Mouse (Mus musculus) ES-E14 (cell line): Measurements from ENCODE around the gene Pcyt1a.

Source experiments
- CHD2 ChIP-seq: IDR thresholded peaks from 2 replicates; pipeline ENCODE4 v1.6.1; 2014; ENCODE audit warnings: mild to moderate bottlenecking, low read depth, low read length, inconsistent platforms
- HCFC1 ChIP-seq: IDR thresholded peaks from 2 replicates; pipeline ENCODE4 v1.6.1; 2012; ENCODE audit warnings: low read length, inconsistent platforms, borderline replicate concordance; ENCODE audit not compliant: insufficient read depth
- MAFK ChIP-seq: IDR thresholded peaks from 2 replicates; pipeline ENCODE4 v1.6.1; 2014; ENCODE audit warnings: mild to moderate bottlenecking, low read depth, low read length, inconsistent platforms; ENCODE audit not compliant: insufficient read depth
- ZC3H11A ChIP-seq: IDR thresholded peaks from 2 replicates; pipeline ENCODE4 v1.6.1; 2012; ENCODE audit warnings: low read depth, mild to moderate bottlenecking, inconsistent platforms, low read length, borderline replicate concordance
- ZNF384 ChIP-seq: IDR thresholded peaks from 2 replicates; pipeline ENCODE4 v1.6.1; 2012; ENCODE audit warnings: low read depth, low read length, inconsistent platforms

DNA sequence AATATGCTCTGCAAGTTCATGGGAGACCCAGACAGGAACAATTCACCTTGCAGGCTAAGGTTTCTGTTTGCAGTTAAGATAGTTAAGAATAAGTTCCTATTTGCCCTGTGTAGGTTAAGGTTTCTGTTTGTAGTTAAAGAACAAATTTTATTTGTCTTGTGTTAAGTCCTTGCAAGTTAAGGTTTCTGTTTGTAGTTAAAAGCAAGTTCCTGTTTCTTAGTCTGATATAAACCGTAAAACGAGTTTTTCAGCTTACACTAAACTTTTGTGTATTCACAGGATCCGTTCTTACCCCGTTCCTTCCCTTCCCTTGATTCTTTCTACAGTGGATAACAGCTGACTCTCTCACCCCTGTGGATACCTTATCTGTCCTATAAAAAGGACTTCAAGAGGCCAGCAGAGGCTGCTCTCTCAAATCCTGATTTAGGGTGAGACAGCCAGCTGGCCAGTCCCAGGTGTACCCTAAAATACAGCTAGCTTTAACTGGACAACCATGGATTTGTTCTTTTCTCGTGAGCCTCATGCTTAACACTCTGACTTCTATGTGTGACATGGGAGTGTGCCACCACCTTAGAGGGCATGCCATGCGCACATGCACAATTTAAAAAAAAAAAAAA, 92.0 kb downstream of the Pcyt1a start:
- TF ChIP-seq MAFK: no peak
- no peak for TF ChIP-seq ZNF384
- no peak for TF ChIP-seq HCFC1
- TF ChIP-seq ZC3H11A: no peak
- TF ChIP-seq CHD2: no peak
